Mouse (Mus musculus): ENCODE measurements around the gene Ncf1. TPM values are rescaled to one million over a fixed set of nuclear protein-coding genes. Genes with fewer than 3 reads are reported as not detected.
A peak's percentile ranks its signal among the peaks of the same experiment; 100 is the strongest.

The Ncf1 gene
- polyA plus RNA-seq, 1 experiment from 2014 or later, result 0.08 TPM

- POLR2A ChIA-PET, result interaction anchor here (1.0 to 1.2 kb wide), 3 partner anchors 9 to 60 kb away, joined by 5 to 10 read pairs (median 6); no protein-coding TSS in a partner anchor
- ATAC-seq (no peak), DNase-seq (ENCODE audit: low read depth, low spot score) (no peak)
- CTCF ChIA-PET, result interaction anchor here (0.6 to 1.6 kb wide), 2 partner anchors 10 to 11 kb away, joined by 3 to 5 read pairs; no protein-coding TSS in a partner anchor
- H3K27me3 ChIP-seq, result no peaks in the 10 kb centered on the region
- in situ Hi-C loops (cut with MboI; ENCODE audit: low pct_unique_long_range_greater_than_20kb), result no loop called here
- TF ChIP-seq CTCF (IDR thresholded peaks at IDR 0.05), result no peak
Observed at GRCm38 (mm10) chr5:134248608-134249244, 19.3 kb upstream of the Ncf1 start.

GRCm38 (mm10) chr5:134246146-134246545 is 16.7 kb upstream of the Ncf1 start:
- in situ Hi-C loops (cut with MboI; ENCODE audit: low pct_unique_long_range_greater_than_20kb), result no loop called here
- CTCF ChIA-PET, result interaction anchor here (0.6 kb wide), 1 partner anchor 8 kb away, joined by 3 read pairs; no protein-coding TSS in a partner anchor
- no peaks in the 10 kb centered on the region for H3K27me3 ChIP-seq
- DNase-seq (ENCODE audit: low read depth, low spot score) (peak; percentile 19), ATAC-seq (no peak)
- POLR2A ChIA-PET, result no interaction called here
- no peak for TF ChIP-seq CTCF (IDR thresholded peaks at IDR 0.05)

- in situ Hi-C loops (cut with MboI; ENCODE audit: low pct_unique_long_range_greater_than_20kb), result no loop called here
- no peaks in the 10 kb centered on the region for H3K27me3 ChIP-seq
- TF ChIP-seq CTCF (IDR thresholded peaks at IDR 0.05), result no peak
- ATAC-seq (no peak), DNase-seq (ENCODE audit: low read depth, low spot score) (no peak)
- ChIA-PET CTCF (interaction anchor here (1.1 kb wide), 1 partner anchor 8 kb away, joined by 3 read pairs; no protein-coding TSS in a partner anchor), POLR2A (no interaction called here)
Observed at GRCm38 (mm10) chr5:134244890-134245289, 15.5 kb upstream of the Ncf1 start.

GRCm38 (mm10) chr5:134243661-134244436 is 14.4 kb upstream of the Ncf1 start:
- ATAC-seq (no peak), DNase-seq (ENCODE audit: low read depth, low spot score) (no peak)
- ChIA-PET POLR2A (interaction anchor here (0.6 to 1.1 kb wide), 4 partner anchors 9 to 105 kb away, joined by 3 read pairs; no protein-coding TSS in a partner anchor), CTCF (interaction anchor here (0.7 to 1.1 kb wide), 3 partner anchors 7 to 104 kb away, joined by 3 read pairs; no protein-coding TSS in a partner anchor)
- in situ Hi-C loops (cut with MboI; ENCODE audit: low pct_unique_long_range_greater_than_20kb), result no loop called here
- TF ChIP-seq CTCF (IDR thresholded peaks at IDR 0.05), result no peak
- H3K27me3 ChIP-seq, result no peaks in the 10 kb centered on the region

GRCm38 (mm10) chr5:134241831-134242230 is 12.4 kb upstream of the Ncf1 start:
- H3K27me3 ChIP-seq, result no peaks in the 10 kb centered on the region
- no peak for DNase-seq (ENCODE audit: low read depth, low spot score)
- CTCF ChIA-PET, result interaction anchor here (3.1 kb wide), 1 partner anchor 16 kb away, joined by 10 read pairs; no protein-coding TSS in a partner anchor
- no peak for ATAC-seq
- in situ Hi-C loops (cut with MboI; ENCODE audit: low pct_unique_long_range_greater_than_20kb), result no loop called here
- POLR2A ChIA-PET, result no interaction called here
- TF ChIP-seq CTCF (IDR thresholded peaks at IDR 0.05), result no peak

- no peak for TF ChIP-seq CTCF (IDR thresholded peaks at IDR 0.05)
Observed at GRCm38 (mm10) chr5:134237936-134238760, 8.7 kb upstream of the Ncf1 start.

GRCm38 (mm10) chr5:134237508-134237907 is 8.1 kb upstream of the Ncf1 start:
- TF ChIP-seq CTCF (IDR thresholded peaks at IDR 0.05), result no peak
- CTCF ChIA-PET, result no interaction called here
- POLR2A ChIA-PET, result no interaction called here
- in situ Hi-C loops (cut with MboI; ENCODE audit: low pct_unique_long_range_greater_than_20kb), result no loop called here
- ATAC-seq, result no peak
- H3K27me3 ChIP-seq, result no peaks in the 10 kb centered on the region
- no peak for DNase-seq (ENCODE audit: low read depth, low spot score)

More at GRCm38 (mm10) chr5:134237936-134238760, 8.7 kb upstream of the Ncf1 start:
- in situ Hi-C loops (cut with MboI; ENCODE audit: low pct_unique_long_range_greater_than_20kb), result no loop called here
- H3K27me3 ChIP-seq, result no peaks in the 10 kb centered on the region
- CTCF ChIA-PET, result interaction anchor here (2.1 kb wide), 1 partner anchor 10 kb away, joined by 5 read pairs; no protein-coding TSS in a partner anchor
- DNase-seq (ENCODE audit: low read depth, low spot score) (no peak), ATAC-seq (no peak)
- POLR2A ChIA-PET, result no interaction called here

GRCm38 (mm10) chr5:134236796-134237195 is 7.4 kb upstream of the Ncf1 start:
- POLR2A ChIA-PET, result no interaction called here
- CTCF ChIA-PET, result interaction anchor here (1.2 kb wide), 1 partner anchor 8 kb away, joined by 3 read pairs; no protein-coding TSS in a partner anchor
- no peaks in the 10 kb centered on the region for H3K27me3 ChIP-seq
- in situ Hi-C loops (cut with MboI; ENCODE audit: low pct_unique_long_range_greater_than_20kb), result no loop called here
- ATAC-seq (no peak), DNase-seq (ENCODE audit: low read depth, low spot score) (no peak)
- TF ChIP-seq CTCF (IDR thresholded peaks at IDR 0.05), result no peak

GRCm38 (mm10) chr5:134236241-134236640 is 6.8 kb upstream of the Ncf1 start:
- CTCF ChIA-PET, result interaction anchor here (1.2 kb wide), 1 partner anchor 8 kb away, joined by 3 read pairs; no protein-coding TSS in a partner anchor
- ATAC-seq (no peak), DNase-seq (ENCODE audit: low read depth, low spot score) (no peak)
- in situ Hi-C loops (cut with MboI; ENCODE audit: low pct_unique_long_range_greater_than_20kb), result no loop called here
- POLR2A ChIA-PET, result no interaction called here
- no peak for TF ChIP-seq CTCF (IDR thresholded peaks at IDR 0.05)
- no peaks in the 10 kb centered on the region for H3K27me3 ChIP-seq

GRCm38 (mm10) chr5:134235111-134235510 is 5.7 kb upstream of the Ncf1 start:
- no peaks in the 10 kb centered on the region for H3K27me3 ChIP-seq
- DNase-seq (ENCODE audit: low read depth, low spot score), result no peak
- ChIA-PET POLR2A (no interaction called here), CTCF (interaction anchor here (1.3 to 1.4 kb wide), 2 partner anchors 15 to 49 kb away, joined by 3 to 6 read pairs; no protein-coding TSS in a partner anchor)
- in situ Hi-C loops (cut with MboI; ENCODE audit: low pct_unique_long_range_greater_than_20kb), result no loop called here
- no peak for TF ChIP-seq CTCF (IDR thresholded peaks at IDR 0.05)
- no peak for ATAC-seq

Measured in Patski (cell line).